Mouse (Mus musculus): ENCODE data around the gene Adamts17.
A peak's percentile ranks its signal among the peaks of the same experiment; 100 is the strongest.

Adamts17 gene

GRCm38 (mm10) chr7:66976371-66976770 is 136.8 kb downstream of the Adamts17 start:
- no peak for DNase-seq

DNA sequence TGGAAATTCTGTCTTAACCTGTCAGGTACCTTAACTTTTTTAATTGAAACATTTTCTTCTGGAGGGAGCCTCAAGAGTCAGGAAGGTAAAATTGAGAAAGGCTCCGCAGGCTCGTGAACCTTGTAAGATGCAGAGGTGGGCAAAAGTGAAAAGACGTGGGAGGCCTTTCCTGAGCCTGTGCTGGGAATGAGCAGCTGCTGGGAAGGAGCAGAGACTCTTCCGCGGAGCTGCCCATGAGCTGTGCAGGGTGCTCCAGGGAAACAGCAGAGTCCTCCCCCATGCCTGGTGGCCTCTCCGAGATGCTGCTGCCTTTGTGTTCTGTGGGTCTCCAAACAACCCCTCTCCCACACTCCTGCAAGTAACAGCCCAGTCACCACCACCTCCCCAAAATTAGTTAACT is 142.1 kb downstream of the Adamts17 start:
- DNase-seq, result no peak

GRCm38 (mm10) chr7:66982084-66982483 is 142.5 kb downstream of the Adamts17 start:
- no peak for DNase-seq

GRCm38 (mm10) chr7:66987671-66988070 is 148.1 kb downstream of the Adamts17 start:
- DNase-seq, result no peak

- DNase-seq, result no peak
Measured at GRCm38 (mm10) chr7:66988441-66988840, 148.9 kb downstream of the Adamts17 start.

GRCm38 (mm10) chr7:66989357-66990045 is 150.0 kb downstream of the Adamts17 start:
- no peak for DNase-seq

- DNase-seq, result no peak
Measured at GRCm38 (mm10) chr7:66998821-66999220, 159.3 kb downstream of the Adamts17 start.

GRCm38 (mm10) chr7:67003648-67004047 is 164.1 kb downstream of the Adamts17 start:
- no peak for DNase-seq

DNA sequence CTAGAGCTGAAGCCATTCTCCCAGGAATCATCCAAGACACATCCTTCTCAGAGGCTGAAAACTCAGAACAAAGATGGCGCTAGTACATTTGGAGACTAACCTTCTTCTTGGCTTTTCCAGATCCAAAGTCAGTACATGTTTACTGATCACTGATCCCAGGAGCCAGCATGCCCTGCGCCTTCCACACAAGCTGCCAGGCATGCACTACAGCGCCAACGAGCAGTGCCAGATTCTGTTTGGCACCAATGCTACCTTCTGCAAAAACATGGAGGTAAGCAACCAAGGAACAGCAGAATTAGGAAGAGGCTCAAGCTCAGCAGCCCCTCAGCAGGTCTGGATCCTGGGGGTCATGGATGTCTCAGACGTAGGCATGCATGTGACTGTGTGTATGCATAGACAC is 164.7 kb downstream of the Adamts17 start:
- DNase-seq, result no peak

GRCm38 (mm10) chr7:67009841-67010240 is 170.3 kb downstream of the Adamts17 start:
- DNase-seq, result no peak

- DNase-seq, result no peak
Measured at GRCm38 (mm10) chr7:67012011-67012751, 172.6 kb downstream of the Adamts17 start.

DNA sequence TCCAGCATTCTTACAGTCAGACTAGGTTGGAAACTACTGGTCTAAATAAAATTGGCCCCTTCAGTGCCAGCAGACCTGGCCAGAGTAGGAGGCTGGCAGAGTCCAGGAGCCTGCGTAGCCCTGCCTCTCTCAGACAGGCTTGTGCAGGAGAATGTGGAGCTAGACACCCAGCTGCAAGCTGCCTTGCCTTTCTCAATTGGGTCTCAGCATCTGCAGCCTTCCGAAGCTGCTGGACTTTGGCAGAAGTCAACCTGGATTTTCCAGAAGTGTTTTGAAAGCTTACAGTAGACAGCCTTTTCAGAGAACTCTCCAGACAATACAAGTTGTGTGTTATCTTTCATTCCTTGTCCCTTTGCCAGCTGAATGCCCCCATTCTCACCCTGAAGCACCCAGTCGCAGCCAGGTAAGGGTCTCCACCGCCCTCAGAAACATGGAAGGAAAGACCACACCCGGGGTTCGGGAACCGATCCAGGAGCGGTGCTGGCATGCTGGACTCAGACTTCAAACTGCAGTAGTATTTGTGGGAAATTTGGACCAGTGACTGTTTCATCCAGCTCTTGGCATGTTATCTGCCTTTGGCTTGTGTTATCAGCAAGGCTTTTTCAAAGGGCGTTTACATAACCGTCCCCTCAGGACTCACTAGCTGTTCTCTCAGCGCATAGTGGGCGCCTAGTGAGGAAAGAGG is 173.8 kb downstream of the Adamts17 start:
- DNase-seq, result no peak

DNA sequence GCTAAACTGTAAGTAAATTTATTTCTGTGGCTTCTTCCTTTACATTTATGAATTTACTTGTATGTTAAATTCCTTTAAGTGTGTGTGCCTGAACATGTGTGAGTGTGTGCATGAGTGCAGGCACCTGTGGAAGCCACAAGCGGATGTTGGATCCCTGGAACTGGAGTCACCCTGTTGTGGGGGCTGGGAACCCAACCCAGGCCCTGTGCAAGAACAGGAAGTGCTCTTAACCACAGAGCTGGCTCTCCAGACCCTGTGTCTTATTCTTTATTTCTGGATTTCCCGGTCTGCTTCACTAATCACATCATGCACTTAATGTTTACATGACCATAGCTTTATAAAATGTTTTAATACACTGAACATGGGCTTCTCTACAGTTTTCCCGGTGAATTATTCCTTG is 180.4 kb downstream of the Adamts17 start:
- no peak for DNase-seq

- DNase-seq, result no peak
Measured at GRCm38 (mm10) chr7:67026114-67027070, 186.9 kb downstream of the Adamts17 start.

GRCm38 (mm10) chr7:67027216-67027615 is 187.7 kb downstream of the Adamts17 start:
- DNase-seq, result no peak

GRCm38 (mm10) chr7:67027696-67028095 is 188.2 kb downstream of the Adamts17 start:
- DNase-seq, result no peak

- no peak for DNase-seq
Measured at GRCm38 (mm10) chr7:67028902-67029301, 189.4 kb downstream of the Adamts17 start.

DNA sequence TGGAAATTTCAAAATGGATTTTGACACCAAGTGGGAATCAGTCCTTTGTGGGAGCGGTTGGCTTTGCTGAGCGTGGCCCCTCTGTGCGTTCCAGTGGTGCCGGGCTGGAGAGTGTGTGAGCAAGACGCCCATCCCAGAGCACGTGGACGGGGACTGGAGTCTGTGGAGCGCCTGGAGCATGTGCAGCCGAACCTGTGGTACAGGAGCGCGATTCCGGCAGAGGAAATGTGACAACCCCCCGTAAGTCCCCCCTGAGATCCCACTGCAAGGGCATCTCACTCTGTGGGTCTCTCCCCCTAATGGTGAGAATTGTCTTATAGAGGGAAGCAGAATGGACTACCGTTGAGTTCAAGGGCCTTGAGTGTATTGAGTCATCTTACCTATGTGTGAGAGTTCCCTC is 189.9 kb downstream of the Adamts17 start:
- DNase-seq, result no peak

GRCm38 (mm10) chr7:67031284-67031683 is 191.7 kb downstream of the Adamts17 start:
- no peak for DNase-seq

- DNase-seq, result no peak
Measured at GRCm38 (mm10) chr7:67032616-67033015, 193.1 kb downstream of the Adamts17 start.

- DNase-seq, result peak; percentile 36 to 50
Measured at GRCm38 (mm10) chr7:67034369-67034768, 194.8 kb downstream of the Adamts17 start.

- no peak for DNase-seq
Measured at GRCm38 (mm10) chr7:67035246-67035645, 195.7 kb downstream of the Adamts17 start.

- no peak for DNase-seq
Measured at GRCm38 (mm10) chr7:67035661-67036060, 196.1 kb downstream of the Adamts17 start.
